Mouse (Mus musculus) lung, postnatal 0 days (tissue): ENCODE results near the gene Nod2.

ENCODE experiments used
- CTCF ChIP-seq: IDR thresholded peaks from 2 replicates; pipeline ENCODE4 v1.5.1; 2016; ENCODE audit warnings: antibody characterized with exemption, mild to moderate bottlenecking
- EP300 ChIP-seq: IDR thresholded peaks from 2 replicates; pipeline ENCODE4 v1.6.1; 2016; ENCODE audit warnings: antibody characterized with exemption, mild to moderate bottlenecking, control low read depth

DNA sequence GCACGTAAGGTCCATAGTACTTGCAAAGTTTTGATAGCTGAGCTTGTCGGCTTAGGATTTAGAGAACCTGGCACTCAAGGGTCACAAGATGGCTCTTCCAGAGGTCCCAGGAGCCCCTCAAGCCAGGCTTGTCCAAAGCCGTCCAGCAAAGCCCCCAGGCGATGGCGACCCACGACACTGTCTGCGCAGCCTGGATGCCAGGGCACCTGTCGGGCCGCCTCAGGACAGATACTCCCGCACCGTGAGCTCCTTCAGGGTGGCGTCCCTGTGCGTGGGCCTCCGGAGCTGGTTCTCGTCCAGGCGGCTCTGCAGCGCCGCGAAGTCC lies 20.2 kb upstream of the Nod2 start:
- TF ChIP-seq CTCF (no peak), EP300 (no peak)
